8 mouse cellular contexts compared by ENCODE assay signal in genomic region chr10:117225094-117225493, GRCm38 (mm10). TPM values are rescaled to one million over a fixed set of nuclear protein-coding genes. Genes with fewer than 3 reads are reported as not detected.
DNase-seq lines count a peak whose midpoint lies in the region; ATAC-seq lines count a peak whose summit lies in the region.

No protein-coding gene starts in this region.

- H3K4me3 ChIP-seq in neural tube, embryonic 11.5 days (ENCODE audit: low read depth, low read length), result peak overlapping the region; percentile 74
- H3K4me3 ChIP-seq in embryonic facial prominence, embryonic 13.5 days, result peak overlapping the region; percentile 80
- H3K4me3 ChIP-seq in neural tube, embryonic 12.5 days, result peak overlapping the region; percentile 87

- peaks cover 8% of the 10 kb centered on the region; the same call in 1 of the 2 replicates for H3K4me1 ChIP-seq in neural tube, embryonic 11.5 days (ENCODE audit: control insufficient read depth, insufficient read depth, low read length)
- H3K4me1 ChIP-seq in embryonic facial prominence, embryonic 13.5 days, result peaks cover 16% of the 10 kb centered on the region
- H3K4me1 ChIP-seq in neural tube, embryonic 12.5 days, result peaks cover 13% of the 10 kb centered on the region

- H3K36me3 ChIP-seq in neural tube, embryonic 11.5 days (ENCODE audit: control insufficient read depth, insufficient read depth, low read length), result peaks cover 7% of the 10 kb centered on the region; the same call in 1 of the 2 replicates
- peaks cover 26% of the 10 kb centered on the region for H3K36me3 ChIP-seq in embryonic facial prominence, embryonic 13.5 days
- H3K36me3 ChIP-seq in neural tube, embryonic 12.5 days, result peaks cover 22% of the 10 kb centered on the region

- ATAC-seq in neural tube, embryonic 11.5 days (ENCODE audit: insufficient read depth, low FRiP score, low TSS enrichment), result no peak
- no peak for ATAC-seq in embryonic facial prominence, embryonic 13.5 days (ENCODE audit: insufficient number of reproducible peaks, insufficient read depth, low FRiP score, low TSS enrichment, low read depth)
- ATAC-seq in neural tube, embryonic 12.5 days (ENCODE audit: low FRiP score, low read depth), result no peak

- no peak overlapping the region for H3K9ac ChIP-seq in neural tube, embryonic 11.5 days (ENCODE audit: low read length)
- no peak overlapping the region for H3K9ac ChIP-seq in embryonic facial prominence, embryonic 13.5 days
- H3K9ac ChIP-seq in neural tube, embryonic 12.5 days, result no peak overlapping the region

- H3K27me3 ChIP-seq in neural tube, embryonic 11.5 days (ENCODE audit: control insufficient read depth, insufficient read depth, low read length), result no peaks in the 10 kb centered on the region
- no peaks in the 10 kb centered on the region for H3K27me3 ChIP-seq in embryonic facial prominence, embryonic 13.5 days
- no peaks in the 10 kb centered on the region for H3K27me3 ChIP-seq in neural tube, embryonic 12.5 days (replicated peaks)

- WGBS in neural tube, embryonic 11.5 days, result 65% methylated on average over 8 of the region's 8 CpGs
- WGBS in embryonic facial prominence, embryonic 13.5 days, result 51% methylated on average over 8 of the region's 8 CpGs
- 62% methylated on average over 8 of the region's 8 CpGs for whole genome bisulfite sequencing in neural tube, embryonic 12.5 days

- peak overlapping the region; percentile 85 for H3K4me2 ChIP-seq in neural tube, embryonic 11.5 days (ENCODE audit: low read depth)
- peak overlapping the region; percentile 91 for H3K4me2 ChIP-seq in embryonic facial prominence, embryonic 13.5 days
- H3K4me2 ChIP-seq in neural tube, embryonic 12.5 days (replicated peaks), result peak overlapping the region; percentile 87

- no peaks in the 10 kb centered on the region for H3K9me3 ChIP-seq in neural tube, embryonic 11.5 days (ENCODE audit: control insufficient read depth, low read length)
- H3K9me3 ChIP-seq in embryonic facial prominence, embryonic 13.5 days, result no peaks in the 10 kb centered on the region
- no peaks in the 10 kb centered on the region for H3K9me3 ChIP-seq in neural tube, embryonic 12.5 days

- H3K27ac ChIP-seq in neural tube, embryonic 11.5 days (ENCODE audit: low read depth, low read length), result no peak overlapping the region
- no peak overlapping the region for H3K27ac ChIP-seq in embryonic facial prominence, embryonic 13.5 days
- H3K27ac ChIP-seq in neural tube, embryonic 12.5 days, result no peak overlapping the region

- no peak for DNase-seq in neural tube, embryonic 11.5 days (ENCODE audit: low spot score)
- no peak for DNase-seq in neural tube, embryonic 10.5 days (ENCODE audit: extremely low spot score, low spot score)
- peak; percentile 22 for DNase-seq in kidney, postnatal 10 days
- no peak for DNase-seq in layer of hippocampus, adult 9-11 months
- no peak for DNase-seq in adrenal gland, postnatal 25 days
- no peak for DNase-seq in layer of hippocampus, adult 8-10 months (ENCODE audit: low spot score in 2 of 2)

RNA-seq across cellular contexts. Expression of gene Yeats4, which starts 0.8 kb away (rescaled TPM):
- 122 and 126 TPM in 2 replicates for polyA plus RNA-seq in neural tube, embryonic 11.5 days (2014; fragmentation: Nextera tagmentation; extraction: Ambion mirVana)
- polyA plus RNA-seq in embryonic facial prominence, embryonic 13.5 days (2015; fragmentation: Nextera tagmentation; extraction: Ambion mirVana), result 80.0 and 87.4 TPM in 2 replicates
- polyA plus RNA-seq in neural tube, embryonic 12.5 days (2016; fragmentation: Nextera tagmentation; extraction: Ambion mirVana), result 125 and 131 TPM in 2 replicates
- 42.6 and 51.7 TPM in 2 replicates for total RNA-seq in adrenal gland, postnatal 25 days (2021)
- total RNA-seq in layer of hippocampus, adult 8-10 months (2022), result 10 to 100 TPM; 39.1 to 45.2 (median 40.7) TPM

RNA-seq across cellular contexts. Expression of gene 9530003J23Rik, which starts 13.4 kb away (rescaled TPM):
- not detected in 2 replicates for polyA plus RNA-seq in neural tube, embryonic 11.5 days (2014; fragmentation: Nextera tagmentation; extraction: Ambion mirVana)
- polyA plus RNA-seq in embryonic facial prominence, embryonic 13.5 days (2015; fragmentation: Nextera tagmentation; extraction: Ambion mirVana), result not detected in 2 replicates
- not detected in 2 replicates for polyA plus RNA-seq in neural tube, embryonic 12.5 days (2016; fragmentation: Nextera tagmentation; extraction: Ambion mirVana)
- not detected in 2 replicates for total RNA-seq in adrenal gland, postnatal 25 days (2021)
- not detected for total RNA-seq in layer of hippocampus, adult 8-10 months (2022)

RNA-seq across cellular contexts. Expression of gene Lyz2, which starts 57.0 kb away (rescaled TPM):
- 12.1 and 16.8 TPM in 2 replicates for polyA plus RNA-seq in neural tube, embryonic 11.5 days (2014; fragmentation: Nextera tagmentation; extraction: Ambion mirVana)
- 36.2 and 40.7 TPM in 2 replicates for polyA plus RNA-seq in embryonic facial prominence, embryonic 13.5 days (2015; fragmentation: Nextera tagmentation; extraction: Ambion mirVana)
- polyA plus RNA-seq in neural tube, embryonic 12.5 days (2016; fragmentation: Nextera tagmentation; extraction: Ambion mirVana), result 16.2 and 16.7 TPM in 2 replicates
- total RNA-seq in adrenal gland, postnatal 25 days (2021), result 43.2 and 47.5 TPM in 2 replicates
- 100 to 1,000 TPM in 2 of 4 experiments, 10 to 100 TPM in 2; 14.0 to 253 (median 119) TPM for total RNA-seq in layer of hippocampus, adult 8-10 months (2022)
